Mouse (Mus musculus) erythroblast, adult 5-6 weeks (primary cell): ENCODE measurements around the gene Ccdc171. TPM values are rescaled to one million over a fixed set of nuclear protein-coding genes. Genes with fewer than 3 reads are reported as not detected.
A peak's percentile ranks its signal among the peaks of the same experiment; 100 is the strongest.
"Not testable (repeated sequence)": the region's sequence is repeated elsewhere in the genome, so short reads cannot be mapped to it uniquely, and the experiment has no call there.

ENCODE experiments used
- ATAC-seq: replicated peaks from 2 replicates; pipeline ENCODE4 v1.8.0; 2016; ENCODE audit warnings: moderate number of reproducible peaks, mild to moderate bottlenecking, moderate TSS enrichment, inconsistent platforms; ENCODE audit not compliant: poor library complexity, low FRiP score, severe bottlenecking
- total RNA-seq, 2 experiments: library from RNA; stranded (forward) in 1 of 2; stranded (reverse) in 1 of 2; fragments of 150-400 nt in 1 of 2; fragments of 200-764, 138-1000 nt in 1 of 2; gene quantifications; 2 replicates each; pipeline versions ENCODE4 v1.2.3 to v1.2.4; 2015 to 2017; ENCODE audit warnings: low replicate concordance in 2 of 2

Ccdc171 gene
- total RNA-seq, 2 experiments from 2014 or later, result 3.2 to 5.8 TPM

DNA sequence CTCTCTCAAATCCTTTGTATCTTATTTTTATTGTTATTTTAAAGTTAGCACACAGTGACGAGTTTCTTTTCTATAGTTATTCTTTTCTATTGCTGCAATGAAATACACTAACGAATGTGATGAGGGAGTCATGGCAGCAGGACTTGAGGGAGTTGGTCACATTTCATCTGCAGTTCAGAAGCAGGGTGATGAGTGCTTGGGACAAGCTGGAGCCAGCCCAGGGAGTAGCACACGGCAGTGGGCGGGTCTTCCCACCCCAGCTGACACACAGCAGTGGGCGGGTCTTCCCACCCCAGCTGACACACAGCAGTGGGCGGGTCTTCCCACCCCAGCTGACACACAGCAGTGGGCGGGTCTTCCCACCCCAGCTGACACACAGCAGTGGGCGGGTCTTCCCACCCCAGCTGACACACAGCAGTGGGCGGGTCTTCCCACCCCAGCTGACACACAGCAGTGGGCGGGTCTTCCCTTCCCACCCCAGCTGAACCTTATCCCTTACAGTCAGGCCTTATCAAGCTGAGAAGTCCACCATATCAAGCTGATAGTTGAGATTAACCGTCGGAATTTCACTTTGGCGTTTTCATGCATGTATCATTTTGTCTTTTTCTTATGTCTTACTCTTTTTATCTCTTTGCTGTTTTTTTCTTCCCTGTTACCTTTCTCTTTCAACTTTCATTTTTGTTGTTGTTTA, 97.8 kb downstream of the Ccdc171 start:
- peak; percentile 64 for ATAC-seq

DNA sequence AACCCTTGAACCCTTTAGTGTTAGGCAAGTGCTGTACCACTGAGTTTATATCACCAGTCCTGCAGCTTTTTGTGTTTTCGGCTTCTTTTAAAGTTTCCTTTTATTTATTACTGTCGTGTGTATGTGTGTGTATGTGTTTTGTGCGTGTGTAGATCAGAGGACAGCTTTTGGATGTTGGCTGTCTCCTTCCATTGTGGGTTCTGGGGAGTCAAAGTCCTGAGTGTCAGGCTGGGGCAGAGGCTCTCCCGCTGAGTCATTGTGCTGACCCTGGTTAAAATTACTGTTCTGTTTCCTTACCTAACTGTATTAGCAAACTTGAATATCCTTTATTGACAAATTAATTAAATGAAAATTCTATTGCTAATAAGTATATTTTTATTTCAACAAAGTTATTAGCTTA, 98.4 kb downstream of the Ccdc171 start:
- ATAC-seq, result no peak

DNA sequence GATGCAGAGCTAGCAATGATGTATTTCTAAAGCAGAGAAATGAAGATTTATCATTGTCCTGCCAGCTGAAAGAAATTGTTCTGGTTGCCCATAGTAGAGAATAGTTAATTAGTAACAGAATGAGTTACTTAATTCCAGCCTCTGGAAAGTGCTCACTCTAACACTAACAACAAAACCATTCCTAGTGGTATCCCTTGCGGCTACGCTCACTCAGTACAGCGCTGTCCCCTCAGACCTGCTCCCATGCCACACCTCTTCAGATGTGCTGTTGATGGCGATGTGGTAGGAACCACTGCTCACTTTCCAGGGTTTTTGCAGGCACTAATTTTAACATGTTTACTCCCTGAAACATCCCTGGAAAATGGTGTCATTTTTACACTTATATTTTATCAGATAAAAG, 126.1 kb downstream of the Ccdc171 start:
- ATAC-seq, result no peak

GRCm38 (mm10) chr4:83655396-83655795, 130.1 kb downstream of the Ccdc171 start:
- no peak for ATAC-seq

GRCm38 (mm10) chr4:83656571-83656970, 131.2 kb downstream of the Ccdc171 start:
- ATAC-seq, result no peak

GRCm38 (mm10) chr4:83657021-83657420, 131.7 kb downstream of the Ccdc171 start:
- no peak for ATAC-seq

- no peak for ATAC-seq
These were observed 133.1 kb downstream of the Ccdc171 start for GRCm38 (mm10) chr4:83658415-83658814.

DNA sequence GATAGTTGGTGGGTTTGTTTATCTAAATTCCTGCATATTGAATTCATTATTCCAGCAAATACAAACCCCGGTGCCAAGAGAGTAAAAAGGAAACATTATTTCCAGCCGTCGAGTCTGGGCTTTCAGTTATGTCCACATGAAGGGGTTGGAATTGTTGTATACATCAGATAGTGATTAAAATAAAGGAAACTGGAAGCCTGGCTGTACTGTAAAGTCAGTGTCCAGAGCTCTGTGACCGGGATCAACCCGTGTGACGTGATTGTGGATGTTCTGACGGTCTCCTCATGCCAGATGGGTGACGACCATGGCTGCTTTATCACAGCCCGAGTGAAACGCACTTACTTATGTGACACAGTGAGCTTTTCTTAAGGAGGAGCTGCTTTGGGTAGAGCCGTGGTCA, 134.1 kb downstream of the Ccdc171 start:
- ATAC-seq, result no peak

DNA sequence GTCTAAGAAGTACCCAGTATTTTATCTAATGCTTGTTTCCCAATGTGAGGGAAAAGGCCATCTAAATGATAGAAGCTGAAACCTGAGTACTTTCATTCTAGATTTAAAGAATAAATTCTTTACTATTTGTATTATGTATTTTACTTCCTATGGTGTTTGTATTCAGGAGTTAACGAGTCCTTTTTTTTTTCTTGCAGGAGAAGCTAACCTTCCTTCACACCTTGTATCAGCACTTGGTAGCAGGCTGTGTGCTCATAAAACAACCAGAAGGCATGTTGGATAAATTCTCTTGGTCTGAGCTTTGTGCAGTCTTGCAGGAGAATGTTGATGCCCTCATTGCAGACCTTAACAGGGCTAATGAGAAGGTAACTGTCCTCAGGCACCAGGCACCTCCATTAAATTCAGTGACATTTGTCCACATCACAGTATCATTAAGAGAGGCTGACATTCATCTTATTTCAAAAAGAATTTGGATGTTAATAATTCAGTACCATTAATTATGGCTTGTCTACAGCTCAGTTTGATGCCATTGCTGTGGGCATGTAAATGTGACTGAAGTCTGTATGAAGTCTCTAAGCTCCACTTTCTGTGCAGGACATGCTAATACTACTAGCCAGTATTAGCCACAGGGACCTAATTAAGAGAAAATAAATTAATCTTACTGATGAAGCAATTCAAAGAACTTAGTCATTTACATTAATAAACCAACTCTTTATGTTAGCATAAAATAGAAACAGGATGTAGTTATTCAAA, 136.3 kb downstream of the Ccdc171 start:
- no peak for ATAC-seq

GRCm38 (mm10) chr4:83662301-83662700, 137.0 kb downstream of the Ccdc171 start:
- no peak for ATAC-seq

- ATAC-seq, result no peak
These were observed 144.2 kb downstream of the Ccdc171 start for GRCm38 (mm10) chr4:83669552-83669951.

DNA sequence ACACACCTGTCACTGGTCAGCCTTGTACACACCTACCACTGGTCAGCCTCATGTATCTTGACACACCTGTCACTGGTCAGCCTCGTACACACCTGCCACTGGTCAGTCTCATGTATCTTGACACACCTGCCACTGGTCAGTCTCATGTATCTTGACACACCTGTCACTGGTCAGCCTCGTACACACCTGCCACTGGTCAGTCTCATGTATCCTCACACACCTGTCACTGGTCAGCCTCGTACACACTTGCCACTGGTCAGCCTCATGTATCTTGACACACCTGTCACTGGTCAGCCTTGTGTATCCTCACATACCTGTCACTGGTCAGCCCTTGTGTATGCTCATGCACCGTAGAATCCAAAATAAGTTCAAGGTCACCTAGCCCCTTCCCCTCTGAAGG, 150.0 kb downstream of the Ccdc171 start:
- not testable (repeated sequence) for ATAC-seq

DNA sequence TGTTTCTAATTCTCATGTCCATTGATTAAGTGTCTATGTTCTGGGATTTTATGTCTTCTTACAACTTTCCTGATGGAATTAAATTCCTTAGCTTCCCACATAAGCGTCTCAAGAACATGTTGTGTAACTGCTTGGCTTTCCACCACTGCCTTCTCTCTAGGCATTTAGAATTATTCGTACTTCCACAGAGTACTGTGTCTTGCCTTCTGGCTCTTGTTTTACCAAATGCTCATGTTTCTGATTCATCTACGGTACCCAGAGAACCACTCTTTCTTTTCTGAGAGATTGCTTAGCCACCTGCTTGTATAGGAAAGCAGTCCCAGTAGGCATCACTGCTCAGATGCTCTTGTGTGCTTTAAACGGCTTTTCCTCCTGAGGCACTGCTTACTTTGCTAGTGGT, 151.1 kb downstream of the Ccdc171 start:
- ATAC-seq, result no peak

DNA sequence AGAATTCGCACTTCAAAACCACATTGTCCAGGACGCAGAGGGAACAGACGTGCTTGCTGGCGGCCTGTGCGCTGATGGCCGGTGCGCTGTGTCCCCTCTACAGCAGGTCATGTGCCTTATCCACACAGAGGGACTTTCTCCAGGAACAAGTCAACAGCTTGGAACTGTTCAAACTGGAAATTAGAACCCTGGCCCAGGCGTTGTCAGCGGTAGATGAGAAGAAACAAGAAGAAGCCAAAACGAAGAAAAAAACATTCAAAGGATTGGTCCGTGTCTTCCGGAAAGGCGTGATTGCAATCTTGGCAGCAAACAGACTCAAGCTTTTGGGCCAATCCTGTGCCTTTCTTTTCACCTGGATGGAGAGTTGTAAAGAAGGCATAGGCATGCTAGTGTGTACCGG, 155.7 kb downstream of the Ccdc171 start:
- no peak for ATAC-seq

- ATAC-seq, result no peak
These were observed 157.5 kb downstream of the Ccdc171 start for GRCm38 (mm10) chr4:83682866-83683265.

DNA sequence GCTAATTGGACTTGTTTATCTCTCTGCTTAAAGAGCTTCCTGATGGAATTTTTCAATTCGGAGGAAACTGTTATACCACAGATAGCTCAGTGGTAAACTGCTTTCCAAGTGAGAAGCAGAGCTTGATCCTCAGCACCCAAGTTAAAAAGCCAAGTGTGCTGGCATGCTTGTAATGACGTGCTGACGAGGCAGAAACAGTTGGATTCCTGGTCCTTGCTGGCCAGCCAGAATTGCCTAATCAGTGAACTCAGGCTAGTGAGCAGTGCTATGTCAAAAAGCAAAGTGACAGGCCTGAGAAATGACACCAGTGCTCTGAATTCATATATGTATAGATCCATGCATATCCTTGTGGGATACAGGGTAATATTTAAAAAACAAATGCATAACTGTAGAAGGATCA, 174.8 kb downstream of the Ccdc171 start:
- ATAC-seq, result no peak

GRCm38 (mm10) chr4:83716996-83717395, 191.7 kb downstream of the Ccdc171 start:
- ATAC-seq, result no peak

GRCm38 (mm10) chr4:83719816-83720215, 194.5 kb downstream of the Ccdc171 start:
- no peak for ATAC-seq

DNA sequence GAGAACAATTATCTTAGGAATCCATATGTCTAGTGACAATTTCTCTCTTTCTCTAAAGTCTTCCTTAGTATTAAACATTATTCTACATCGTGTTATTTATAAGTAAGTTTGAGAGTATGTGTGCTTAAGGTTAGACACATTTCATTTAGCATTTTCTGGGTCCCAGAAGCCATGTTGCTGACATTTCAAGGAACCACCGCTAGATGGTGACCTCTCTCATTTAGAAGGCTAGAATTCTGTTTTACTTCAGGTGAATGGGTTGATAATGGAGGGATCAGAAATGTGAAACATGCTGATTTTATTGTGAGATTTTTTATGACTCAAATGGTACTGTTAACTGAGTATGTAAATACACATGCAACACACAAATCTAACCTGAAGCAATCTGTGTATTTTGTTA, 199.8 kb downstream of the Ccdc171 start:
- no peak for ATAC-seq

DNA sequence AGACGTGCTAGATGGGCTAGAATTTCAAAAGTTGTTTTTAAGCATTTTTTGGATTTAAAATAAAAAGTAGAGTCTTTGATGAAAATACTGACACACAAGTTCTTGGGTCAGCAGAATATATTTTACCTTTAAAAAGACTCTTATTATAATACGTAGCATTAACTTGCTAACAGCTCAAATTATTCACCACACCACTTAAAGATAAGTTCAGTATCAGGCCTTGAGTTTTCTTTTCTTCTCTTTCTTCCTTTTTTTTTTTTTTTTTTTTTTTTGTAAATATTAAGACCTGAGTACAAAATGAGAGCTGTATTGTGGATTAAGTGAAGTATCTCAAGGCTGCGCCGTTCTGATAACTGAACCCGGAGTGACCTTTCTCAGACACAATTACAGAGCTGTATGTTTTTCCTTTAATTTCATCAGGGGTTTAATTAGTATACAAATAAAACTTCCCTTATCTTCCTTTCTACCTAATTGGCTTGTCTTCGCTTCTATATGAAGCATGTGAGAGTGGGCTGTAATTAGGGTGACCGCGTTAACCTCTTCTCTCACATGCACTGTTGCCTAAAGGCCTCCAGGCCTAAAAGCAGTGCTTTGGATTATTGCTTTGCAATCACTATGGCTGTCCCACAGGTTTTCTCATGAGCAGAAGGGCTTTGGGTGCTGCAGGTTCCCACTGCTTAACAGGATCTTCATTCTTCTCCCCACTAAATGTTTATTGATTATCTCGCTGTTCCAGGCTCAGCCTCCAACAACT, 214.0 kb downstream of the Ccdc171 start:
- no peak for ATAC-seq

DNA sequence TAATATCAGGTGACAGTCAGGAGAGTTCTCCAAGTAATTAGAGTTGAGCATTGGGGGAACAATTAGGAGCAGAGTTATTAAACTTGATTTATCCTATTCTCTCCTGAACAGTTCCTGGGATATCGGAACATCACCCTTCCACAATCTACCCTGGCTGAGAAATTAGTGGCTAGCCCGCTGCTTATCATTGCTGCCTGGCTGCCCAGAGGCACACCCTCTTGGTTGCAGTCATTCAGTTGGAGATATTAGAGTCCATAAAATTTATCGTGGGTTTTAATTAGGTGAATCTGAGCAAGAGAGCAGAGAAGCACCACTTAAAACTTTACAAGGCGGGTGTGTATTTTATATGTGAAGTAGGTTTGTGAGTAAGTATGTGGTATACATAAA, 214.5 kb downstream of the Ccdc171 start:
- ATAC-seq, result no peak
